In the genomic region with DNA sequence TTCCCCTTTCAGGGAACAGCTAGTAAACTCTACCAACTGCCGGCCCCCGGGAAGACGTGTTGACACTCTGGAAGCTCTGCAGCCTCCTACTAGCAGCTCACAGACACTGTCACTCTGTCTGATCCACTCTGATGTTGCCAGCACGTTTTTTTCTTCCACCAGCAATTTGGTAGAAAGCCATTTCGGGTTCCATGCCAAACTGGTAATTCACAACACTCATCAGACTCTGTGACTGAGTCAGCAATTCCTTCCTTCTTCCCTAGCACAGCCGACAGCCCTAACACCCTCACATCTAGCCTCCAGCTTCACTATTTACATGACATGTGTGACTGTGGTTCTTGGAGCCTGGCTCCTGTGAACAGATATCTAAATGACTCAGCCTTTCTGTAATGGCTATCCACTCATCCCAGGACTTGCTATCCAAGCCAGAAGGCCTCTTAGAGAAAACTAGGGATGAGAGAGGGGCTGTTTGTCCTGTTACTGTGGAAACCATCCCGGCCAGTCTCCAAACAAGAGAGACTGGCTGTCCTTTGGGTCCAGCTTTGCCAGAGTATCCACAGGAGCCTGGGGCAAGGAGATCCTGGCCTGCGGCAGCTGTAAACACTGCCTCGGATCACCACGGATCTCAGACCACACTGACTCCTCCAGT, we compare ENCODE assay signal across 7 mouse cellular contexts.
DNase-seq lines count a peak whose midpoint lies in the region; ATAC-seq and TF ChIP-seq lines count a peak whose summit lies in the region.

No protein-coding gene starts in this region.

- 50% methylated on average over 10 of the region's 10 CpGs for WGBS in hindbrain, embryonic 15.5 days
- 33% methylated on average over 10 of the region's 10 CpGs for WGBS in limb, embryonic 15.5 days
- WGBS in stomach, postnatal 0 days = 28% methylated on average over 10 of the region's 10 CpGs

- peaks cover 7% of the 10 kb centered on the region; the same call in 1 of the 2 replicates for H3K4me1 ChIP-seq in hindbrain, embryonic 15.5 days (replicated peaks)
- H3K4me1 ChIP-seq in limb, embryonic 15.5 days = peaks cover 22% of the 10 kb centered on the region
- no peaks in the 10 kb centered on the region for H3K4me1 ChIP-seq in stomach, postnatal 0 days (replicated peaks; ENCODE audit: control insufficient read depth, insufficient read depth)

- peak; percentile 79 for DNase-seq in right cerebral cortex, adult 18-20 months
- DNase-seq in right cerebral cortex, postnatal 4 days = no peak
- DNase-seq in frontal cortex, postnatal 25 days (ENCODE audit: low spot score in 2 of 2) = peak; percentile 12 to 35
- peak; percentile 42 for DNase-seq in stomach, postnatal 0 days (ENCODE audit: low spot score)
- no peak for DNase-seq in cerebellum, adult 11-12 months

- H3K27ac ChIP-seq in hindbrain, embryonic 15.5 days (replicated peaks) = no peak overlapping the region
- H3K27ac ChIP-seq in limb, embryonic 15.5 days = peak overlapping the region; percentile 44
- peak overlapping the region; percentile 69 for H3K27ac ChIP-seq in stomach, postnatal 0 days (replicated peaks)

- H3K4me2 ChIP-seq in hindbrain, embryonic 15.5 days = no peak overlapping the region
- no peak overlapping the region for H3K4me2 ChIP-seq in limb, embryonic 15.5 days
- H3K4me2 ChIP-seq in stomach, postnatal 0 days (replicated peaks; ENCODE audit: low read depth) = no peak overlapping the region

- H3K9ac ChIP-seq in hindbrain, embryonic 15.5 days = no peak overlapping the region
- no peak overlapping the region for H3K9ac ChIP-seq in limb, embryonic 15.5 days
- H3K9ac ChIP-seq in stomach, postnatal 0 days (ENCODE audit: low read length) = no peak overlapping the region

- no peak overlapping the region for H3K4me3 ChIP-seq in hindbrain, embryonic 15.5 days
- H3K4me3 ChIP-seq in limb, embryonic 15.5 days = no peak overlapping the region
- H3K4me3 ChIP-seq in stomach, postnatal 0 days (ENCODE audit: low read depth, low read length) = no peak overlapping the region

- H3K36me3 ChIP-seq in hindbrain, embryonic 15.5 days = no peaks in the 10 kb centered on the region
- H3K36me3 ChIP-seq in limb, embryonic 15.5 days = no peaks in the 10 kb centered on the region
- H3K36me3 ChIP-seq in stomach, postnatal 0 days (ENCODE audit: control insufficient read depth, insufficient read depth, low read length) = no peaks in the 10 kb centered on the region

- peak; percentile 65; the same call in 1 of the 2 replicates for ATAC-seq in hindbrain, embryonic 15.5 days (ENCODE audit: low FRiP score, low read depth)
- peak; percentile 74 for ATAC-seq in limb, embryonic 15.5 days (ENCODE audit: insufficient number of reproducible peaks, low FRiP score, low TSS enrichment, low read depth)
- ATAC-seq in stomach, postnatal 0 days (ENCODE audit: low FRiP score, low TSS enrichment) = peak; percentile 72

- no peak for TF ChIP-seq EP300 in stomach, postnatal 0 days (optimal IDR thresholded peaks at IDR 0.05)

- no peak for TF ChIP-seq CTCF in stomach, postnatal 0 days (IDR thresholded peaks at IDR 0.05; ENCODE audit: low read depth)

- no peaks in the 10 kb centered on the region for H3K9me3 ChIP-seq in hindbrain, embryonic 15.5 days
- no peaks in the 10 kb centered on the region for H3K9me3 ChIP-seq in limb, embryonic 15.5 days
- no peaks in the 10 kb centered on the region for H3K9me3 ChIP-seq in stomach, postnatal 0 days (ENCODE audit: control insufficient read depth, low read length)

- no peaks in the 10 kb centered on the region for H3K27me3 ChIP-seq in hindbrain, embryonic 15.5 days
- peaks cover 21% of the 10 kb centered on the region for H3K27me3 ChIP-seq in limb, embryonic 15.5 days
- H3K27me3 ChIP-seq in stomach, postnatal 0 days (ENCODE audit: control insufficient read depth, insufficient read depth, low read length) = no peaks in the 10 kb centered on the region

Comparison
In these comparisons a context has a peak if more than half of its experiments do, and no peak if none do; other contexts are left out.
1. DNase-seq: peak in right cerebral cortex, adult 18-20 months (single experiment), frontal cortex, postnatal 25 days (2 of 2) and stomach, postnatal 0 days (single experiment); none in right cerebral cortex, postnatal 4 days (single experiment) and cerebellum, adult 11-12 months (single experiment).
2. Peak in every context shown above with its lines, with median percentiles within 50 percentile points of each other: ATAC-seq.